Mouse (Mus musculus) CH12F3 (cell line): Measurements from ENCODE around the gene Sez6l.
"Not testable (repeated sequence)": the region's sequence is repeated elsewhere in the genome, so short reads cannot be mapped to it uniquely, and the experiment has no call there.

Experiments used
- in situ Hi-C: fragments of 300-500 bp; cut with MboI; formaldehyde crosslinking; loops from 2 replicates; pipeline ENCODE4 v1.14.3; 2020; ENCODE audit warnings: low sequenced_read_pairs

Sez6l gene

GRCm38 (mm10) chr5:112448747-112449440 is 128.1 kb downstream of the Sez6l start, which contains the start of gene Gm6588:
Gene Gm6588, plus strand, starts transcription at chr5:112449426.
- in situ Hi-C loops, result loop anchor here (10.0 kb wide), 1 partner anchor 606 kb away; no protein-coding TSS in a partner anchor

- in situ Hi-C loops, result no loop called here
Measured at GRCm38 (mm10) chr5:112438535-112438934, 138.4 kb downstream of the Sez6l start.

GRCm38 (mm10) chr5:112433004-112433403 is 144.0 kb downstream of the Sez6l start:
- in situ Hi-C loops, result no loop called here

GRCm38 (mm10) chr5:112432033-112432432 is 145.0 kb downstream of the Sez6l start:
- in situ Hi-C loops, result no loop called here

GRCm38 (mm10) chr5:112431120-112431775 is 145.7 kb downstream of the Sez6l start:
- in situ Hi-C loops, result no loop called here

GRCm38 (mm10) chr5:112428944-112429343 is 148.0 kb downstream of the Sez6l start:
- in situ Hi-C loops, result loop anchor here (10.0 kb wide), 1 partner anchor 194 kb away; no protein-coding TSS in a partner anchor

- in situ Hi-C loops, result loop anchor here (10.0 kb wide), 1 partner anchor 192 kb away; no protein-coding TSS in a partner anchor
Measured at GRCm38 (mm10) chr5:112427283-112427682, 149.7 kb downstream of the Sez6l start.

GRCm38 (mm10) chr5:112426635-112427034 is 150.3 kb downstream of the Sez6l start:
- in situ Hi-C loops, result loop anchor here (10.0 kb wide), 1 partner anchor 192 kb away; no protein-coding TSS in a partner anchor

GRCm38 (mm10) chr5:112419535-112419934 is 157.4 kb downstream of the Sez6l start:
- in situ Hi-C loops, result no loop called here

GRCm38 (mm10) chr5:112418023-112418422 is 159.0 kb downstream of the Sez6l start:
- in situ Hi-C loops, result no loop called here

- in situ Hi-C loops, result no loop called here
Measured at GRCm38 (mm10) chr5:112416673-112417072, 160.3 kb downstream of the Sez6l start.

GRCm38 (mm10) chr5:112412781-112413180 is 164.2 kb downstream of the Sez6l start:
- in situ Hi-C loops, result not testable (repeated sequence)

GRCm38 (mm10) chr5:112411514-112412335 is 165.3 kb downstream of the Sez6l start:
- in situ Hi-C loops, result no loop called here

GRCm38 (mm10) chr5:112411072-112411471 is 165.9 kb downstream of the Sez6l start:
- in situ Hi-C loops, result no loop called here

- in situ Hi-C loops, result no loop called here
Measured at GRCm38 (mm10) chr5:112409274-112409673, 167.7 kb downstream of the Sez6l start.

GRCm38 (mm10) chr5:112406017-112406416 is 171.0 kb downstream of the Sez6l start:
- in situ Hi-C loops, result no loop called here

- in situ Hi-C loops, result no loop called here
Measured at GRCm38 (mm10) chr5:112402437-112402836, 174.5 kb downstream of the Sez6l start.

- in situ Hi-C loops, result no loop called here
Measured at GRCm38 (mm10) chr5:112399284-112399683, 177.7 kb downstream of the Sez6l start.

GRCm38 (mm10) chr5:112396066-112396465 is 180.9 kb downstream of the Sez6l start:
- in situ Hi-C loops, result no loop called here

GRCm38 (mm10) chr5:112394779-112395443 is 182.1 kb downstream of the Sez6l start, which contains the start of gene Asphd2:
Gene Asphd2, minus strand, starts transcription at chr5:112394866.
- in situ Hi-C loops, result no loop called here

- in situ Hi-C loops, result no loop called here
Measured at GRCm38 (mm10) chr5:112394415-112394763, 182.6 kb downstream of the Sez6l start.
